Comparison of ENCODE assay signal across 11 mouse cellular contexts in the genomic region with DNA sequence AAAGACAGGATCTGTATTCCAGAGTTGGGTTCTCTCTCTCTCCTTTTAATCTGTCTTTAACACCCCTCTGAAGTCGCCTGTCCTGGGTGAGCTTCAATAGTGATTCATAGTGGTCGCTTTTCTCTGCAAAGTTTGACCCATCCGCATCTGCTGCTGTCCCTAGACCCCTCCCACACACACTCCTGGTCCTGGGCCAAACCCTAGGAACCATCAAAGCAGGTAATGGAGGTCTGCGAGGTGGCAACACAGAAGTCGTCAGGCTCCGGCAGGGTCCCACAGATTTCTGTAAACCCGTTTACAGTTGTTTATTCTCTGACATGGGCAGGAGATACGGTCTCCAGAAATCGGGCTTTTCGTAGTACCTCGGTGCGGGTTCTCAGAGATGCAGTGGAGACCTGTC.
DNase-seq lines count a peak whose midpoint lies in the region; ATAC-seq and TF ChIP-seq lines count a peak whose summit lies in the region.
"Had no signal": no experiment of that assay in that cellular context is flagged by ENCODE, and none has a peak within 500 bp of the region (broad histone marks: within the 10 kb centered on the region; RNA-seq: fewer than 3 reads in every experiment).

No protein-coding gene starts in this region.

- no peaks in the 10 kb centered on the region for H3K36me3 ChIP-seq in heart, embryonic 10.5 days
- no peaks in the 10 kb centered on the region for H3K36me3 ChIP-seq in neural tube, embryonic 11.5 days (ENCODE audit: control insufficient read depth, insufficient read depth, low read length)
- no peaks in the 10 kb centered on the region for H3K36me3 ChIP-seq in liver, embryonic 12.5 days
- H3K36me3 ChIP-seq in stomach, postnatal 0 days (ENCODE audit: control insufficient read depth, insufficient read depth, low read length): no peaks in the 10 kb centered on the region

- no peak for TF ChIP-seq CTCF in stomach, postnatal 0 days (IDR thresholded peaks at IDR 0.05; ENCODE audit: low read depth)

- H3K4me2 ChIP-seq in neural tube, embryonic 11.5 days (ENCODE audit: low read depth): peak overlapping the region; percentile 46; the same call in 1 of the 2 replicates
- H3K4me2 ChIP-seq in liver, embryonic 12.5 days: peak overlapping the region; percentile 56
- peak overlapping the region; percentile 59 for H3K4me2 ChIP-seq in stomach, postnatal 0 days (replicated peaks; ENCODE audit: low read depth)

- H3K27ac ChIP-seq in heart, embryonic 10.5 days: no peak overlapping the region
- H3K27ac ChIP-seq in neural tube, embryonic 11.5 days (ENCODE audit: low read depth, low read length): no peak overlapping the region
- H3K27ac ChIP-seq in liver, embryonic 12.5 days: no peak overlapping the region
- no peak overlapping the region for H3K27ac ChIP-seq in stomach, postnatal 0 days (replicated peaks)

- peak overlapping the region; percentile 57 for H3K4me3 ChIP-seq in heart, embryonic 10.5 days
- H3K4me3 ChIP-seq in neural tube, embryonic 11.5 days (ENCODE audit: low read depth, low read length): no peak overlapping the region
- peak overlapping the region; percentile 23; the same call in 1 of the 2 replicates for H3K4me3 ChIP-seq in liver, embryonic 12.5 days
- peak overlapping the region; percentile 34 for H3K4me3 ChIP-seq in stomach, postnatal 0 days (ENCODE audit: low read depth, low read length)

- ATAC-seq in neural tube, embryonic 11.5 days (ENCODE audit: insufficient read depth, low FRiP score, low TSS enrichment): no peak
- no peak for ATAC-seq in liver, embryonic 12.5 days
- no peak for ATAC-seq in stomach, postnatal 0 days (ENCODE audit: low FRiP score, low TSS enrichment)

- no peaks in the 10 kb centered on the region for H3K9me3 ChIP-seq in heart, embryonic 10.5 days
- no peaks in the 10 kb centered on the region for H3K9me3 ChIP-seq in neural tube, embryonic 11.5 days (ENCODE audit: control insufficient read depth, low read length)
- H3K9me3 ChIP-seq in liver, embryonic 12.5 days (replicated peaks): no peaks in the 10 kb centered on the region
- no peaks in the 10 kb centered on the region for H3K9me3 ChIP-seq in stomach, postnatal 0 days (ENCODE audit: control insufficient read depth, low read length)

- peaks cover 54% of the 10 kb centered on the region for H3K27me3 ChIP-seq in heart, embryonic 10.5 days (ENCODE audit: insufficient read depth, poor library complexity, severe bottlenecking)
- H3K27me3 ChIP-seq in neural tube, embryonic 11.5 days (ENCODE audit: control insufficient read depth, insufficient read depth, low read length): no peaks in the 10 kb centered on the region; the same call in 1 of the 2 replicates
- peaks cover 45% of the 10 kb centered on the region for H3K27me3 ChIP-seq in liver, embryonic 12.5 days (replicated peaks)
- H3K27me3 ChIP-seq in stomach, postnatal 0 days (ENCODE audit: control insufficient read depth, insufficient read depth, low read length): no peaks in the 10 kb centered on the region

- no peak for TF ChIP-seq EP300 in stomach, postnatal 0 days (optimal IDR thresholded peaks at IDR 0.05)

- DNase-seq in heart, embryonic 10.5 days (ENCODE audit: low spot score): no peak
- DNase-seq in heart, postnatal 4 days: no peak
- no peak for DNase-seq in neural tube, embryonic 11.5 days (ENCODE audit: low spot score)
- no peak for DNase-seq in neural tube, embryonic 10.5 days (ENCODE audit: extremely low spot score, low spot score)
- no peak for DNase-seq in stomach, postnatal 0 days (ENCODE audit: low spot score)
- no peak for DNase-seq in urinary bladder, postnatal 14 days (ENCODE audit: low spot score)
- no peak for DNase-seq in embryo, embryonic 11 days
- DNase-seq: cerebellum, adult 11 months; gastrocnemius, postnatal 10 days; thymus, postnatal 14 days had no signal

- H3K4me1 ChIP-seq in heart, embryonic 10.5 days: peaks cover 10% of the 10 kb centered on the region
- H3K4me1 ChIP-seq in neural tube, embryonic 11.5 days (ENCODE audit: control insufficient read depth, insufficient read depth, low read length): peaks cover 6% of the 10 kb centered on the region; the same call in 1 of the 2 replicates
- H3K4me1 ChIP-seq in liver, embryonic 12.5 days: peaks cover 8% of the 10 kb centered on the region
- H3K4me1 ChIP-seq in stomach, postnatal 0 days (replicated peaks; ENCODE audit: control insufficient read depth, insufficient read depth): no peaks in the 10 kb centered on the region

- H3K9ac ChIP-seq in neural tube, embryonic 11.5 days (ENCODE audit: low read length): no peak overlapping the region
- H3K9ac ChIP-seq in liver, embryonic 12.5 days: no peak overlapping the region
- H3K9ac ChIP-seq in stomach, postnatal 0 days (ENCODE audit: low read length): no peak overlapping the region

- 24% methylated on average over 12 of the region's 12 CpGs for WGBS in heart, embryonic 10.5 days
- 35% methylated on average over 12 of the region's 12 CpGs for WGBS in neural tube, embryonic 11.5 days
- 27% methylated on average over 12 of the region's 12 CpGs for WGBS in liver, embryonic 12.5 days (ENCODE audit: insufficient replicate concordance)
- 48% methylated on average over 12 of the region's 12 CpGs for WGBS in stomach, postnatal 0 days
